Mouse (Mus musculus) lung, adult 2 months (tissue): ENCODE results near the gene Ric1.

ENCODE experiments used
- CTCF ChIP-seq: fragments of 200-500 bp; IDR thresholded peaks from 2 replicates; pipeline ENCODE4 v1.5.1; 2011; ENCODE audit warnings: mild to moderate bottlenecking, low read length, control low read depth; ENCODE audit not compliant: insufficient read depth
- POLR2A ChIP-seq: fragments of 200-500 bp; IDR thresholded peaks from 2 replicates; pipeline ENCODE4 v1.6.1; 2011; ENCODE audit warnings: low read depth, mild to moderate bottlenecking, control low read depth, low read length, borderline replicate concordance; ENCODE audit errors: extremely low read depth

GRCm38 (mm10) chr19:29513111-29513766 is 8.8 kb upstream of the Ric1 start:
- TF ChIP-seq CTCF, result no peak
- no peak for TF ChIP-seq POLR2A
